Mouse (Mus musculus) thymus, adult 2 months (tissue): ENCODE measurements around the gene Ppp1r15b.

Source experiments
- CTCF ChIP-seq: fragments of 200-500 bp; IDR thresholded peaks from 2 replicates; pipeline ENCODE4 v1.5.1; 2012; ENCODE audit warnings: mild to moderate bottlenecking, control low read depth, low read length, moderate library complexity, borderline replicate concordance; ENCODE audit not compliant: control insufficient read depth, poor library complexity, insufficient read depth; ENCODE audit errors: extremely low read depth
- POLR2A ChIP-seq: fragments of 200-500 bp; IDR thresholded peaks from 2 replicates; pipeline ENCODE4 v1.6.1; 2012; ENCODE audit warnings: mild to moderate bottlenecking, low read length, control low read depth, moderate library complexity; ENCODE audit not compliant: control insufficient read depth, poor library complexity, insufficient read depth; ENCODE audit errors: extremely low read depth

- TF ChIP-seq CTCF (no peak), POLR2A (no peak)
Measured at GRCm38 (mm10) chr1:133134071-133134470, 3.1 kb downstream of the Ppp1r15b start.
